Mouse (Mus musculus): ENCODE results near the gene Nav3.
A peak's percentile ranks its signal among the peaks of the same experiment; 100 is the strongest.
"Not testable (repeated sequence)": the region's sequence is repeated elsewhere in the genome, so short reads cannot be mapped to it uniquely, and the experiment has no call there.

Gene Nav3

DNA sequence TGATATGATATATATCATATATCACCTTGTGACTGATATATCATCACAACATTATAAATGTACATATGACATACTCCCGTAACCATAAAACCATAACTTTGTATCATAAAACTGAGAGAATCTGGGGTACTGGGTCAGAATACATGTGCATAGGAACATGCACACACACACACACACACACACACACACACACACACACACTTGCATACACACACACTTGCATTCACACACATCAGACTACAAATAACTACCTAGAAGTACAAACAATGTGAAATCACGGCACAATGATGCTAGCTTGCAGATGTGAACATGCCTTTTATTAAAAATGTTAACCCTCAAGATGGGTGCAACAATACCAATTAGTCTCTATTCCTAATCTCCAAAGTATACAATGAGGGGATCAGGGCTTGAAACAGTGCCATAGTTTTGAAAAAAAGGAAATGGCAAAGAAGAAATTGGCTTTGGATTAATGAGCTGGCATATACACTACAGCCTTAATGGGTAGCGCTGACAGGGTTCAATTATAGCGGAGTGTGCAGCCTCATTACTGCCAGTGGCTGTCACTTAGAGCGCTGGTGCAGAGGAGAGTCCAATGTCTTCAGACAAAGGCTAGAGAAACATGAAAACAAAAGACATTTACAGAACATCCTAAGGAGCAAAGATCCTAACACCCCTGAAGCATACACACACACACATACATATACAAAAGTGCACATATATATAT lies 72.3 kb downstream of the Nav3 start:
- DNase-seq (ENCODE audit: low spot score in 2 of 2), result not testable (repeated sequence)

DNA sequence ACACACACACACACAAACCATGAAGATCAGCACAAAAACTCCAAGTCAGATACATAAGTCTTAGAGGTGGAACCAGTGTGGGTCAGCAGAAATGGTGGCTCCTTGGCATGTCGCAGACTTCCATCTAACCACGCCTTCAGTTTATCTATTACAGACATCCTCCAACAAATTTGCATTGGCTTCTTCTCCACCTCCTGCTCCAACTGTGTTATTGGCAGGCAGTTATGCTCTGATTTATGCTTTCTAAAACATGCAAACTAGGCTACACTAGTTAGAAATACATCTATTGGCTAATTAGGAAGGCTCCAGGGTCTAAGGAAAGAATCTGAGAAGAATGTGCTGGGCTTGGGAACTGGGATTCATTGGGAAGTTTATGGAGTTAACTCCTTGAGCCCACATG lies 75.2 kb downstream of the Nav3 start:
- no peak for DNase-seq (ENCODE audit: low spot score in 2 of 2)

- DNase-seq (ENCODE audit: low spot score in 2 of 2), result peak in 1 of 2 experiments; percentile 41
These were observed 83.1 kb downstream of the Nav3 start for GRCm38 (mm10) chr10:110372724-110373455.

GRCm38 (mm10) chr10:110352148-110352547 lies 103.9 kb downstream of the Nav3 start:
- no peak for DNase-seq (ENCODE audit: low spot score in 2 of 2)

DNA sequence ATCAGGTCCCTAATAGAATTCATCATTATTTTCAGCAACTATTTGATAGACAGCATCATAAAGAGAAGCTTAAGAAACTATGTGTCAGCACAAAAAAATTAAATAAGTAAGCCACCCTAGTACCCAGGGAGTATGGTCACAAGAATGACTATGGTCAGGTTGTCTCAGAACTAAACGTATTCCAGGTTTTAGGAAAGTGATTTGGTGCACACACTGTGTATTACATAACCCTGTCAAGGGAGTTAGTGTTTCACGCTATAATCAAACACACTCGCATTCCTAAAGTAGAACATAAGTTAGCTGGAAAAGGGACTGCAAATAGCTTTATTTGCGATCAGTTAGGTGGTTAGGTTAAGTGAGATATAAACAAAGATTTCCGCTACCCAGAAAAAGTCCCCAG lies 126.0 kb downstream of the Nav3 start:
- DNase-seq (ENCODE audit: low spot score in 2 of 2), result no peak

GRCm38 (mm10) chr10:110329629-110330028 lies 126.4 kb downstream of the Nav3 start:
- DNase-seq (ENCODE audit: low spot score in 2 of 2), result no peak

DNA sequence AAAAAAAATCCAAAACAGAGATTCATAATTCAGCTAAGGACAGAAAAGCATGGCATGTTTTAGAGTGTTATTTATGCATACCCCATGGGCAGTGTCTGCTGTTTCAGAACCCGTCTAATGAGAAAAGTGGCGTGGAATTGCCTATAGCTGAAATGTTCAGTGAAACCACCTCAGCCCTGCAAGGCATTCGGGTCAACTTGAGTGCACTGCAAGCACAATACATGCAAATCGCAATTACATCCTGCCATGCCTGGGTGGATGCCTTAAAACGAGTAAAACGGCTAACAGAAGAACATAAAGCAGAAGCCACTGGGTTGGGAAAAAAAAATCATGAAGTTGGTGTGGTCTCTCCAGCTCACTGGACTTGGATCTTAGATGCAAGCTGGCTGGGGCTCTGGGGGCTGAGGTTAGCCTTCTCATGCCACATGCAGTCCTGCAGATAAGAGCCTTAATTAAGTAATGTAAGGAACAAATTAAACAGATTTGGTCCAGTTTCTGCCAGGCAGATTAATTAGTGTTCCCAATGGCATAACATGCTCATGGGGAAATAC lies 133.8 kb downstream of the Nav3 start:
- no peak for DNase-seq (ENCODE audit: low spot score in 2 of 2)

GRCm38 (mm10) chr10:110317275-110317674 lies 138.7 kb downstream of the Nav3 start:
- DNase-seq (ENCODE audit: low spot score in 2 of 2), result no peak

DNA sequence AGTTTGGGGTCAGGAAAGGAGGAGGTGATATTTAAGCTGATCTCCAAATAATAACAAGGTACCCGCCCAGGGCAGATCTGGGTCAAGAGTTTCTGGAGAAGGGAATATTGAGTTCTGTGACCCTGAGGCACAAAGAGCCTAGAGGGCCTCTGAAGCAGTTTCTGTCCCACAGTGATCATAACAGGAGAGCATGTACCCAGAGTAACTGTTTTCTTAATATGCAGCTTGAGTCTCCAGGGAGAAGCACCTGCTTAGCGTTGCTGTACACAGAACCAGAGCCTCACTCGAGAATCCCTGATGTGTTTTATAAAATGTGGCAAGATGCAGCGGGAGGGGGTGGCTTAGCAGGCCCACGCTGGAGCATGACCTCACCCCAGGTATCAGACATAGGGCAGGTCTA lies 141.5 kb downstream of the Nav3 start:
- no peak for DNase-seq (ENCODE audit: low spot score in 2 of 2)

- no peak for DNase-seq (ENCODE audit: low spot score in 2 of 2)
These were observed 142.0 kb downstream of the Nav3 start for GRCm38 (mm10) chr10:110313959-110314358.

DNA sequence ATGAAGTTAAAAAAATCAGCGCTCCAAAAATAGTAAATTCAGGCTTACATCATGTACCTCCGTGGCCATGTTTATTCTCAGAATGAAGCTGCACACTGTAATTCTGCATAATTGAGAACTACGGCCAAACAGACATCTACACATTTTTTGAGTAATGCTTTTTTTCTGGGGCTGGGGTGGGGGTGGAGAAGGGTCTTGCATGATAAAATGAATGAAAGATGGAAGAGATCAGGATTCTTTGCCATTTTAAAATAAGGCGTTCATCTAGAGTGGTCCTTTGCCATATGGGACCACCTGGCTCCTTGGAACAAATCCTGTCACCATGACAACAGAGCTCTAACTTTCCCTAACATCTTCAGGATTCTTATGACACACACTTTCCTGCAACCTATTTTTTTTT lies 146.5 kb downstream of the Nav3 start:
- DNase-seq (ENCODE audit: low spot score in 2 of 2), result peak; percentile 76 to 84

DNA sequence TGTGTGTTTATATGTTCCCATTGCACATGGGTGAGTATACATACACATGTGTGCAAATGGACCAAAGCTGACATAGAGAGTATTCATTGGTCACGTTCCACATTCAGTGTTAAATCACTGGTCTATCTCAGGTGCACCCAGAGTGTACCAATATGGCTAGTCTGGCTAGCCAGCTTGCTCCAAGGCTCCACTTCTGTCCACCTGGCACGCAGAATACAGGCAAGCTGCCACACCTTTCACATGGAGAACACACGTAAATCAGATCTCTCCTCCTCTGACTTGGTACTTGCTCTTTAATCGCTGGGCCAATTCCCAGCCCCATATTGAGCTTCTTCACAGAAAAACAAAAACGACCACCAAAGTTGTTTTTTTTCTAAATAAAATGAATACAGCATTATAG lies 150.4 kb downstream of the Nav3 start:
- no peak for DNase-seq (ENCODE audit: low spot score in 2 of 2)

GRCm38 (mm10) chr10:110290016-110290623 lies 165.9 kb downstream of the Nav3 start:
- DNase-seq (ENCODE audit: low spot score in 2 of 2), result no peak

DNA sequence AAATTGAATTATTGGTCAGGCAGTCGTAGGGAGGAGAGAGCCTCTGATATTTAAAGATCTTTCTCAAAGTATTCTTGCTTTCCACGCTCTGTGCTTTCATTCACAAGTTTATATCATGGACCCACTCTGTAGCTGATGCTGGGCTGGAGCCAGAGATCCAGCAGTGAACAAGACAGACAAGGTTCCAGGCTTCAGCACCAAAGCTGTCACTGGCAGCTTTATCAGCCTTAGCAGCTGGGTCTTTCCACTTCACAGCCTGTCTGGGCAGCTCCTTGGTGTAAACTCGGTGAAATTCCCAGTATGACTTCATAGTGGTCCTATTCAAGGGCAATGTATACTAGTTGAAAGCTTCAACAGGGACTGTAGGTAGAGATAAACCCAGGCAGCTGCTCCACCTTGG lies 172.1 kb downstream of the Nav3 start:
- peak; percentile 43 to 64 for DNase-seq (ENCODE audit: low spot score in 2 of 2)

DNA sequence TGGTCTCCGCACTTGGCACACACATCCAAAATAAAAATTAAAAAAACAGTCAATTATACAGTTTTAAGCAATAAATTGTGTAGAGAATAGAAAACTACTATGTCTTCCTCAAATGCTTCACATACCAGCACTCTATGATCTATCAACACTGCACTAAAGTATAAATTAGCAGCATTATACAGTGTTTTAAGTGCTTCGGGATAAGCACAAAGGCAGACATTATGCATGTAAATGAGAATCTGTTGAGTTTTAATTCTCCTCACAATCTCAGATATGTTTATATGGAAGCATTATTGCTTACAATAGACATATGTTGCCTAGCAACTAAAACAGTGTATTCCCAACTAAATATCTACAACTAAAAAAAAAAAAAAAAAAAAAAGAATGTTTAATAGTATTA lies 183.2 kb downstream of the Nav3 start:
- DNase-seq (ENCODE audit: low spot score in 2 of 2), result no peak

DNA sequence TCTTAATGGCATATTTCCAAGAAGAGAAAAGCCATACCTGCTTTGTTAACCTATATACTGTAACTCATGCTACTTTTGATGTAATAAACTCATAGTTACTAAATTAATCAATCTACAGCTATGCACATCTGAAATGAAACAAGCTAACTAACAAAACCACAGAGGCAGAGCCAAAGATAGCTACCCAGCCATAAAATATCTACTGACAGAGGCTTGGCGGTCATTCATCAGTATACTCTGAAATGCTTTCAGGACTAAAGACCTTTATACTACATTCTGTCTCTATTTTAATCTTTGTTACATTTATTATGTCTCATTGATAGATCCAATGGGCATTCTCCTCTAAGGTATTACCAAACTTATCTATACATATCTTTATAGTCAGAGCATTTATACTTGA lies 185.4 kb downstream of the Nav3 start:
- no peak for DNase-seq (ENCODE audit: low spot score in 2 of 2)

DNA sequence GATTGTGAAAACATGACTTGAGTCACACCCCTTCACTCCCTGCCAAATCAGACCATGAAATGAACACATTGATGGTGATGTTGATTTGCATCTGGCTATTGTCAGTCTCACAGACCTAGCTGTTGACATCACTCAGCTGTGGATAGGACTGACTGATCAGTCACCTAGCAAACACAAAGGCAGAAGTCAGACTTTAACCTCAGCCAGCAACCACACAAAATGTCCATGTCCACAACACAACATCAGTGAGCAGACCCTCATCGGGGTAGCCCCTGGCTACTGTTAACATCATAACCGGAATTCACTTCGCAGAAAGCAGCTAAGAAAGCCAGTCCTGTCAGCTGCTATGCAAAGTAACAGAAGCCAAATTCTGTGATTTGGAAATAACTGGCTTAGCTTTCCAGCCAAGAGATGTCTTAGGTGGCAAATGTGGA lies 213.9 kb downstream of the Nav3 start:
- no peak for DNase-seq (ENCODE audit: low spot score in 2 of 2)

DNA sequence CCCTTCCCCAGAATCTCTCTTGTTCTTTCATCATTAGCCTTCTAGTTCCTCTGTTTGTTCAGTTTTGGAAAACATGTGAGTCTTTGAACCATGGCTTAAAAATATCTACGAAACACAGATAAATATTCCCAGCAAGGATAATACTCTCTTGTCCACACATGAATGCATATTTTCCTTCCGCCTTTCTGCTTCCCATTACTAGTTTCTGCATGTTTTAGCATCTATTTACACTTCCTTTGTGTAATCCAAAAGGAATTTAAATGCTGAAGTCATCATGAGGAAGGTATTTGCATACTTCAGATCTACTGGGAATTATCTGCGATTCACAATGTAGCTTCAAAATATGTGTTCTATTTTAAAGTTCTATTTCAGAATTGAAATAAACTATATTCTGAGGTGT lies 215.3 kb downstream of the Nav3 start:
- no peak for DNase-seq (ENCODE audit: low spot score in 2 of 2)

DNA sequence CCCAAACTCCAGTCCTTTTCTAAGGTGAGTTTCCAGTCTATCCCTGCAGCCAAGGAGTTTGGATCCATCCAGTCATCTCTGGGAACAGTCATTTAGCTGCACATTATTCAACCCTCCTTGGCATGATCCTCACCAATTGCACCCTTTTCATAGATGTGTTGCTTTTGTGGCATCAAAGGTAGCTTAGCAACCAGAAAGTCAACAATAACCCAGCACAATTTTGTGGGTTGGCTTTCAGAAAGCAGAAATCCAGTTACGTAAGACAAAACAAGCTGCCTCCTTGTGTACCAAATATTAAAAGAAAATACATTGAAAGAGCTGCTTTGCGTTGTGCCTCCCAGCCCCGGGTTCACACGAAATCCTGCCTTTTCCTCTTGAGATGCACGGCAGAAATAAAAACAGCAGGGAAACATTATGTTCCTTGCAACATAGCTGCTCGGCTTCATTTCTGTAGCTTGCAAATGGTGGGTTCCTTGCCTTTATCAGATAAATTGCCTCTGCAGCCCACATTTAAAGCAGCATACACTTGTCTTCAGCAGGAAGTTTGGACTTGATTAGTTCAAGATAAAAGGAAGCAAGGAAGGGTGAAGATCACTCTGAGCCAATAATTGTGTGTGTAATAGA lies 222.6 kb downstream of the Nav3 start:
- DNase-seq (ENCODE audit: low spot score in 2 of 2), result peak in 1 of 2 experiments; percentile 24

DNA sequence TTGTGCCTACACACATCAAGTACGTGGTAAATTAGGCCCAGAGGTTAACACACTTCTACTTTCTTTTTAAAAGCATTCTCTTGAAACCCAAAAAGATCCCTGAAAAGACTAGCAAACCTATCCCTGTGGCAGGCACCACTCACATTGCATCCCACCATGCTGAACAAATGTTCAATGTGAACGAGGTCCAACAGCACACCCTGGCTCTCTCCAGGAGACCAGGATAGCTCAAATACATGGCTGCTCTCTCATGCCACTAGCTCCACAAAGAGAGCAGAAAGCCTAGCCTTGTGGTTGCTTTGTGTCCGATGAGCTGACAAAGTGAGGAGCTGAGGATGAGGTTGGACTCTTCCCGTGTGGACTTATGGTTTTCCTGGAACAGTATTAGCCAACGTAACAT lies 249.6 kb downstream of the Nav3 start:
- DNase-seq (ENCODE audit: low spot score in 2 of 2), result no peak

GRCm38 (mm10) chr10:110204121-110204697 lies 251.8 kb downstream of the Nav3 start:
- no peak for DNase-seq (ENCODE audit: low spot score in 2 of 2)

GRCm38 (mm10) chr10:110192881-110193280 lies 263.1 kb downstream of the Nav3 start:
- no peak for DNase-seq (ENCODE audit: low spot score in 2 of 2)
